Mouse (Mus musculus) right cerebral cortex, postnatal 14 days (tissue): ENCODE data around the gene Soat1.

Experiments used
- DNase-seq: peaks from one replicate; pipeline ENCODE4 v3.0.0; 2022

The Soat1 gene

DNA sequence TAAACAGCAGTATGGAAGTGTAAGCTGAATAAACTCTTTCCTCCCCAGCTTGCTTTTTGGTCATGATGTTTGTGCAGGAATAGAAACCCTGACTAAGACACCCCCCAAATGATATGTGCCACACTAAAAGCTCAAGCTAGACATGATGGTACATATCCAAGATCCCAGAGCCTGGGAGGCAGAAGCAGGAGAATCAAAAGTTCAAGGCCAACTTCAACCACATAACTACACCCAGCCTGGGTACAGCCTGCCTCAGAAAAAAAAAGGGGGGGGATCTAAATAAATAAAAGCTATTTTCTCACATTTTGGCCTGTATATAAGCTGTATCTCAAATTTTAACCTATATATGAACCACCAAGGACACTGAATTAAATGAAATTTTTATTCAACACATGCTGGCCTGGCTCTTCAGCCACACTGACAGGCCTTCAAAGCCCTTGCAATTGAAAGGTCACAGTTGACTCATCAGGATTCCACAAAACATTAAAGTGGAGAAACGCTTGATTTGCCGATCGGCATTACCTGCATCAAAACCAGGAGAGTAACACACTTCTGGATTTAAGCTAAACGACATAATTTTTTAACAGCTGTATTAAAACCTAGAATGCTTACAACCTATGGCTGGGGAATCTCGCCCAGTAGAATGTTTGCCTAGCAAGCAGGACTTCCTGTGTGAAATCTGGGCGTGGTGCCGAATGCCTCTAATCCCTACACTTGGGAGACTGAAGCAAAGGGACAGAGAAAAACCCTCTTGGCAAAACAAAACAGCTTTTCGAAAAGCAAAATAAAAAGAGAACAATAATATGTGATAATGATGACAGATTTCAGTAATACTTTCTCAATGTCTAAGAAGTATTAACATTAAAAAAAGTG lies 9.9 kb downstream of the Soat1 start:
- no peak for DNase-seq

DNA sequence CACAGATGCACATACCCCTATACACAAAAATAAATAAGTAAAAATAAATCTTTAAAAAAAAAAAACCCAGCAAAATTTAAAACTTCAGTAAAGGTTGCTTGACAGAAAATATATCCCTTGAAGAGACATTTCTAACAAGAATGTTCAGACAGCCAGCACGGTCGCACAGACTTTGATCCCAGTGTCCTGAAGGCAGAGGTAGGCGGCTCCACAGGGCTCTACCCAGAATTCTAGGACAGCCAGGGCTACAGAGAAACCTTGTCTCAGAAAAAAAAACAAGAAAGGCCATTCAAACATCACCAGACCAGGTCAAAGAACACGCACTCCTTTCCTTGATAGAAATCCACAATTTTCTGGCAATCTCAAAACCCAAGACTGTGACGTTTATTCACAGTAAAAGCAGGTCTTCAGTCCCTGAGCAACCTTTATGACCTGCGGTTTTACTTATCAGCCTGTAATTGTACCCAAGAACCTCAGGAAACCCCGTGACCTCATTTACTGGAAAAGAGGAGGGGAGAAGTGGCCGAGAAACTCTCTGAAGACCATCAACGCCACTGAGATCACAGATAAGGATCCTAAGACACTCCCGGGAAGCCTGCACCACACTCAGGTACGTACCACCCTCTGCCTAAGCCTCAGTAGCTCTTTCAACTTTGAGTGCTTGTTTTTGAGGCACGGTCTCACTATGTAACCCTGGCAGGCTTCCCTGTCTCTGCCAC lies 11.7 kb downstream of the Soat1 start:
- DNase-seq, result no peak

DNA sequence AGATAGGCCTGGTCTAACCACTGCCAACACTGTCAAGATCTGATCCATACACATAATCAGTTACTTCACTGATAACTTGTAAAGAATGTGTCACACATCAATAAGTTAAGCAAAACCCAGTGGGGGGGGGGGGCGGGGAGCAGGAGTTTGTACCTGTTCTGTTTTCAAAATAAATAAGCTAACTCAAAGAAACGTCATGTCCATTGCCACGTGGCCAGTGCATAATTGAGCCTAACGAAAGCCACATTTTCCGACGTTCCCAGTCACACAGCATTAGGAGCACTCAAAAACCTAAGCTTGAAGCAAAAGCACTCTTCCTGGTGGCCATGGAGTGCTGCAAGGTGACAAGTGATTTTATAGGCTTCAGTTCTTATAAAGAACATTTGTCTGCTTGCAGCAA lies 13.1 kb downstream of the Soat1 start:
- no peak for DNase-seq

DNA sequence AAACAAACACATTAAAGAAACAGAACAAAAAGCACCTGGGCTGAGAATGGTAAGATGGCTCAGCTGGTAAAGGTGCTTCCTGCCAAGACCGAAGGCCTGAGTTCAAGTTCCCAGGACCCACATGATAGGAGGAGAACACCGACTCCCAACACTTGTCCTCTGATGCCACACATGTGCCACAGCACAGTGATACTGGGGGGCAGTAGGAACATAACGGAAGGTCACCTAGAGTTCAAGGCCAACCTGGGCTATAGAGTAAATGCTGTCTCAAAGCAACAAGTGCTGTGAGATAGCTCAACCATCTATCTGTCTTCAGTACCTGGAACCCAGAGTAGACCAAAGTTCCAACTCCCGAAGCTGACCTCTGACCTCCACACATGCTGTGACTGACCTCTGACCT lies 13.9 kb downstream of the Soat1 start:
- no peak for DNase-seq

DNA sequence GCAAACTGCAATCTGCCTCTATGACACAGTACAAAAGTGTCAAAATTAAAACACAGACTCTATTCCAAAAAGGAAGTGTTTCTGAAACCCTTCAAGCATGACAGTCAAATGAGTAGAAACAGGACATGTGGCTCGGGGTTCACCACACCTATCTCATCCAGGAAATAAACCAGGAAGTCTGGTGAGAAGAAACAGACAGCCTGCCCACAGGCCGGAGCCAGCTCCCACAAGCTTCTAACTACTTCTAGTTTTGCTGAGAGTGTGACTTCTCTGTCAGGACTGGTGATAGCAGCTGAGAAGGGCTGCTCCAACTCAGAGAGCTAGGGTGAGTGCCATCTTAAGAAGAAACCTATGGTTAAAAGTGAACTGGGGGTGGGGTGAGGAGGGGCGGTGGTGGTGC lies 14.4 kb downstream of the Soat1 start:
- no peak for DNase-seq

DNA sequence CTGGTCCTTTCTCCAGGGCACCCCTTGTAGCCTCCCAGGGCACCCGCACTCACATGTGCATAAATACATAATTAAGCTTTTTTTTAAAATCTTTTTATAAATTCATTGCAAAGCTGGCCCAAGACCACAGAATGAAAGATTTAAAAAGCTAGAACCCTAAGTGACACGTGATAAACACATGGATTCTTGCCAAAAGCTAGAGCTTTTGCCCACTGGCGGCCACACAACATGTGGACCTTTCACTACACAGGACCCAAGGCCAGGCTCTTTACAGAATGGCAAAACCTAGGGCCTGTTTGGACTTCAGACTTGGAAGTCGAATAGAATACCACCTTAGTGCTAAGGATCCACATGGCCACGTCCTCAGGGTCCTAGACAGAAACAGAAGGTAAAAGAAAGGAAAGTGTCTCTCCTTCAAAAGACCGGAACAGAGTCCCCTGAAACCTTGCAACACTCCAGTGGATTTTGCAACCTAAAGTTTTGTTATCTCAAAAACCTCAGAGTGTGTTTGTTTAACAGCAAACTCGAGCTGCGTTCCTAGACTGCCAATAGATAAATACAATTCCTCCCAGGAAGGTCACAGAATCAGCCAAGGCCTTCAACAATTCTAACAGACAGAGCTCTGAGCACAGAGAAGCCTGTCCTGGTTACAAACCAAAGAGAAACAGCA lies 15.6 kb downstream of the Soat1 start:
- DNase-seq, result no peak

DNA sequence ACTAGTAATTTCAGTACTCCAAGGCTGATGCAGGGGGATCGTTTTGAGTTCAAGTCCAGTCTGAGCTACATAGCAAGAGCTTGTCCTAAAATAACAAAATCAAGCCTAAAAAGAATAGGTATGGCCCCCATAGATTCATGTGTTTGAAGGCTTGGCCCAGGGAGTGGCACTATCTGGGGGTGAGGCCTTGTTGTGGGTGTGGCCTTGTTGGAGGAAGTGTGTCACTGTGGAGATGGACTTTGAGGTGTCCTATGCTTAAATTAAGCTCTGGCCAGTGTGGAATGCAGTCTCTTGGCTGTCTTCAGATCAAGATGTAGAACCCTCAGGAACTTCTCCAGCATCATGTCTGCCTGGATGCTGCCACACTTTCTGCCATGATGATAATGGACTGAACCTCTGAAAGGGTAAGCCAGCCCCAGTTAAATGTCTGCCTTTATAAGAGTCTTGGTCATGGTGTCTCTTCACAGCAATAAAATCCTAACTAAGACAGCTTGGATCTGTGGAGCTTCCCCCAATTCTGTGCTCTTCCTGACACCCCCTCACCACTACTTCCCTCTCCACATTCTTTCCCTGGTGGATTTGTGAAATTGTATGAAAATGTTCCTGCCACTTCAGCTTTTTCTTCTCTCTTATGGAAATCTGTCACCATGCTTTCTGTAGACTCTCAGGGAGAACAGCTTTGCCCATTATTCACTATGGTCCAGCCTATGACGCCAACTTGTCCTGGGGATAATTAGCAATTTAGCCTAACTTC lies 18.9 kb downstream of the Soat1 start:
- no peak for DNase-seq

DNA sequence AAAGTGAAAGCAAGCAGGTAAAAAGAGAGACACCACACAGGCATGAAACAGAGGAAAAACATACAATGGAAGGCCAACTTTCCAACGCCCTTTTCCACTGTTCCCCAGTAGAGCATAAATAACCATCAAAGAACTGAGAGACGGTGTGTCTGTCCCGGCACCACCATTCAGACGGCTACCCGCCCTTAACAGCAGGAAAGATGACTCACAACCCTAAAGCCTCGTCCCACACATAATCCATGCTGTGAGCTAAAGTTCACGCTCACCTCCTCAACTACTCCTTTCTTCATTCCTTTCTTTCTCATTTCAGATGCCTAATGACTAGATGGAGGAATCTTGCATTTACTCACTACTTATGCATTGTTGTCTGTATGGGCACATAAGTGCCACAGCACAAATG lies 19.7 kb downstream of the Soat1 start:
- no peak for DNase-seq

DNA sequence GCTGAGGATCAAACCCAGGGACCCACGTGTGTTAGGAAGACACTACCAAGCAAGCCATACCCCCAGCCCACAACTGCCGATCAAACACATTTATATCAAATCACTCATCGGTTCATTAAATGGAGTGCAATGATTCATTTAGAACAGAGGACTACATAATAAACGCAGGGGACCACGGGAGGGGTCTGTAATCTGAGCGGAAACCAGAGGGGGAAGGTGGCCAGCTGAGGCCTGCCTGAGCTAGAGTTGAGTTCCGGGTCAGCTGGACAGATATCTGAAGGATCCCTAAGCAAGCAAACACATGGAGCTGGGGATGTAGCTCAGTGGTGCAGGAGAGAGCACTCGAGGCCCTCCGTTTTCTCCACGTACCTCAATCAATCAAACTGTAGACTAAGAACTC lies 20.3 kb downstream of the Soat1 start:
- DNase-seq, result no peak

DNA sequence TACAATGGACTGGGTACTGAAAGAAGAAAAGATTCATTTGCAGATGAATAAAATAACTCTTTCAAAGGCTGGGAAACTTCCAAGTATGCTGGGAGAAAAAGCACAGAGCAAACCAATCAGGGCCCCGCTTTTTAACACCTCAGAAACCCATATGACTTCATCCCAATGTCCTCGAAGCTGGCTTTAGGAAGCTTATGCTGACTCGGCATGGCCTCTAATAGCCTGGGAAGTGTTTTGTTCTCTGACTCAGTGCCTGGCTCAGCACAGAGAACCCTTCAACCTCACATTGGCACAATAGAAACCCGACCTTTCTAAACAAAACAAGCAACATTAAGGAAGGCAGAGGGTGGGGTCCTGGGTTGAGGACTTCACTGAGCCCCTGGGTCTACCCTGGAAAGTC lies 23.7 kb downstream of the Soat1 start:
- DNase-seq, result no peak

DNA sequence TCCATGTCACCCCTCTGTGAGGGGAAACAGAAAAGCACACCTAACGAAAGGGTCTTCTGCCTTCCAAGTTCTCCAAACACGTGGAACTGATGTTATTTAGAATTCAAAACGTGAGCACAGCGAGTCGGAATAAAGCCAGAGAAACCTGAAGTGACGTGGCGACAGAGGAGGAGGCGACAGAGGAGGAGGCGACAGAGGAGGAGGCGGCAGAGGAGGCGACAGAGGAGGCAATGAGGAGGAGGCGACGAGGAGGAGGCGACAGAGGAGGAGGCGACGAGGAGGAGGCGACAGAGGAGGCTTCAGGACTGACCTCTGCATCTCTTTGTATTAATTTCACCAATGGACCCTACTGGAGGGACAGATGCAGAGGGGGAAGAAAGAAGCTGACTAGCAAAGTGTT lies 24.4 kb downstream of the Soat1 start:
- no peak for DNase-seq

DNA sequence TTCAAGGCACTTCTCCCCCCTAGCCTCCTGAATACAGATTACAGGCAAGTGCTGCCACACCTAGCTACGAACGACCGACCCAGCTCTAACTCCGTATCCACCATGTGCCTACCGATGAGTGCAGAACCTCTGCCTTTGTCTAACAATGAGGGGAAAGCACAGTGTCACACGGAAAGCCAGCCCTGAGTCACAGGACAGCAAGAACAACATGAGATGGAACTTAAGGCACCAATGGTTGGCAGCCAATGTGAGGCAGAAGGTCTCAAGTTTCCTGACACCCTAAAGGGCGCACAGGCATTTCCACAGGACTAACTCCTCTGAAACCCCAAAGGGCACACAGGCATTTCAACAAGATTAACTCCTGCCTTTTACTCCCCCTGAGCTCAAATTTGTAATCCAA lies 25.0 kb downstream of the Soat1 start:
- DNase-seq, result no peak

DNA sequence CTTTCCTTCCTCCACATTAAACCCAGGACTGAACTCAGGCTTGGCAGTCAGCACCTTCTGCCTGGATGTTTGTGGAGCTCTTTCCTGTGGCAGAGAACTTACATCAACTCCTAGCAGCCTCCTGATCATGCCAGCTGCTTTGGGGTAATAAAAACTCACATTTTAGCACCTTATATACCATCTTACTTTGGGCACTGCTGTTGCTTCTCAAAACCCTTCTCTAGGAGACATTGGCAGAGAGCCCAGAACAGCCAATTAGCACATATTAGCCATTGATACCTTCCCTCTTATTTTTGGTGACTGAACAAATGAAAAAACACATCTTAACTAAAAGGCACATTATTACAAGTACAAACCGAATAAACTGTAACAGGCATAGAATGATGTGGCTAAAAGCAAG lies 29.1 kb downstream of the Soat1 start:
- no peak for DNase-seq

DNA sequence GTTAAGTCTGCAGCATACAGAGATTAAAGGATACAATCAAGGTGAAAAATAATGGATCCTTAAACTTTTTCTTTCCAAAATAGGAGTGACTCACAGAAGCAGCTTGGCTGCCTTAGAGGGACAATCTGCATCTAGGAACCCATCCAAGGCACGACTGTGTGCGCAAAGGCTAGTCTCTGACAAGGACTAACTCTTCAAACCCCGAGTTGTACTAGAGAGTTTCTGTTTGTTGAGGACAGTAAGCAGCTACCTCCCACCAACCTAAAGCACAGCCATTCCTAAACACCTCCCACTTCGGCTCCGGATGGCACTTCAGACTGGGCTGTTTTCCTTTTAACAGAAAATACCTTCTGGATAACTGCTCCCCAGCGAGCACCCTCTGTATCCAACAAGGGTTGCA lies 31.4 kb downstream of the Soat1 start:
- no peak for DNase-seq

DNA sequence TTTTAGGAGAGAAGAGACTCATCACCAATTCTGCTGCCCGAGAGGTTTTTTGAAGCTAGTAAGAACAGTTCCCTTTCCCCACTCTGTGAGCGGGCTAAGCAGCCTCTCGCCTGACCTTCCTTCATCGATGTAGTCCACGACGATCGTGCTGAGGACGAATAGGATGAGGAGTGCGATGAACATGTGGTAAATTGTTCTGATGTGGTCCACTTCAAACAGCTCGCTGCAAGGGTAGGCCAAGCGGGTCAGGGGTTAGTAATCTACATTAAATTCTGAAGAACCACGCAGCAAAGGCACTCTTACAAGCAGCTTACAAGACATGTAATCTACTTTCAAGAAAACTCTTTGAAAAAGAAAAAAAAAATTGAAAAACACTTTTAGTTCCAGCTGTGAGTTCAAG lies 31.9 kb downstream of the Soat1 start:
- DNase-seq, result no peak

DNA sequence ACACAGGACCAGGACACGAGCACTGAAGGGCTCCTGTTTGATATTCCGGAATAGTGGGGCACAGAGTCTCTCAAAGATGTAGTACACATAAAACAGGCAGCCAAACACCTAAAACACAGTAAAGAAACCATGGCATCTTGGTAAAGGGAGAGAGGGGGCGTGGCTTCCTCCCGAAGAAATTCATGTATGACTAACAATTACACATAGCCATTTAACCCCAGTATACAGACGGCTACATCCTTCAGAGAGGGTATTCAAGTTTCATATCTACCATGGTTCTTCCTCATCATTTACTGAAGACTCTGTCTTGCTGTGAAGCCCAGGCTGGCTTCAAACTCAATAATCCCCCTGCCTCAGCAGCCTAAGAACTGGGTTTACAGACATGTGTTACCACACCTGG lies 36.4 kb downstream of the Soat1 start:
- no peak for DNase-seq

DNA sequence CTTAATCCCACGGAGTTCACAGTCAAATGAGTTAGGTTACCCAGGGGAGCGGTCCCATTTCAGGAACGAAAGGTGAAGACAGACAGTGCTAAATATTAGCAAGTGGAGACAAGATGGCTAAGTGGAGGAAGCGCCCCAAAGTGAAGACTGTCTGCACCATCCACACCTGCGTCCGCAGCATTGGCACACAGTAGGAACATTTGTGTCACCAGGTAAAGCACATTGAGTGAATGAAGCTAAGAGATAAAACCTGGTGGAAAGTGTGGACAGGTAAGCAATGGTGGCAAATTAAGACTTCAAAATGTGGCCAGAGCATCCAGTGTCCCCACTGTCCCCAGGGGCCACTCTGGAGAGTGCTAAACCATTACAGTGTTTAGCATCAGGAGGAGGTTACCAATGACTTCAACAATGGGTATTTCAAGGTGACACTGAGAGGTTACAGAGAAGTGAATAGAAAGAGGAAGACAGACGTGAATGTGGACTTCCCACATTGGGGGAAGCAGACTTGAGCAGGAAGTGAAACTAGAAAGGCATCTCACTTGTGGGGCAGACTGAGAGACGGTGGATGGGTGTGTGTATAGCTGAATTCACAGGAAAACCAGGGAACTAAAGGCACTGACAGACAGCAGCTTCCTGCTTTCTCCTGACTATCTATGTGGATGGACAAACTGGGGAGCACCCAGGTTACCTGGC lies 37.0 kb downstream of the Soat1 start:
- no peak for DNase-seq

DNA sequence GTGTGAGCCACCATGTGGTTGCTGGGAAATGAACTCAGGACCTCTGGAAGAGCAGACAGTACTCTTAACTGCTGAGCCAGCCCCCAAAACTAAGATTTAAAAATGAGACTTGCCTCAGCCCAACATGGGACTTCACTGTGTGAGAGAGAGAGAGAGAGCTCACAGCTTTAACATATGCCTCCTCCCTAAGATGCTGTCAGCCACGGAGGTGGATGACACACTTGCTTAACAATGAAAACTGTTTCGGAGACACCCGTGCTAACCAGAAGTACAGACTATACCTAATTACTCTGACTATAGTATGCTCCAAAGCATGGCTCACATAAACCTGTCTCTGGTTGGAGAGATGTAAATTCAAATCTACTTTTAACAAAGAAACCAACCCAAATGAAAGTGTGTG lies 40.6 kb downstream of the Soat1 start:
- DNase-seq, result no peak

DNA sequence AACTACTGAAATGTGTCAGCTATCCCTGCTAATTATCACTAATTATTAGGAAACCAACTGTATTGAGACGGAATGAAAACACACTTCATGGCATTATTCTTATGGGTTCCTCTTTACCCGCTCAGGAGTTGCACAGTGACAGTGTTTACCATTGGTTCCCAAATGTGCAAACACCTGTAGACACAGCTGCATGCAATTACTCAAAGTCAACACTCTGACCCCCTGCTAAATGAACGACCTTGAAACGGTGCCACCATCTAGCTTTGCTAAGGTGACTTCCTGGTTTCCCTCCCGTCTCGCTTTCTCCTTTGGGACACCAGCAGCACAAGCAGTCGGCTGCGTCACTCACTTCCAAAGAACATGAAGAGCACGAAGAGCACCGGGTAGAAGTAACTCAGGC lies 41.6 kb downstream of the Soat1 start:
- DNase-seq, result no peak

DNA sequence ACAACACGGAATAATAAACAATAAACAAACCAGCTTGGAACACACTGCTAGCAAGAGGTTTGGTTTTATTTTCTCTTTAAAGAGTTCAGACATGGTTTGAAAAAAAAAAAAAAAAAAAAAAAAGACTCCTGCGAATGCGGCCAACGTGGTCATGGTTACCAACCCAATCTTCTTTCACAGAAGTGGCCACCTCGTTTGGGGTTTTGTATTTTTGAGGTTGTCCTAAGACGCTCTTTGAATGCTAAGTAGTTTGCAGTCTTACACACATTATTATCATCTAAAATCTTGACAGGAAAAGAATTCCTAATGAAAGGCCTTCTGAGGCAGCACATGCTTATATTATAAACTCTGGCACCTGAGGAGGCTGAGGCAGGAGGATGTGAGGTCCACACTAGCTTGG lies 45.7 kb downstream of the Soat1 start:
- DNase-seq, result no peak

DNA sequence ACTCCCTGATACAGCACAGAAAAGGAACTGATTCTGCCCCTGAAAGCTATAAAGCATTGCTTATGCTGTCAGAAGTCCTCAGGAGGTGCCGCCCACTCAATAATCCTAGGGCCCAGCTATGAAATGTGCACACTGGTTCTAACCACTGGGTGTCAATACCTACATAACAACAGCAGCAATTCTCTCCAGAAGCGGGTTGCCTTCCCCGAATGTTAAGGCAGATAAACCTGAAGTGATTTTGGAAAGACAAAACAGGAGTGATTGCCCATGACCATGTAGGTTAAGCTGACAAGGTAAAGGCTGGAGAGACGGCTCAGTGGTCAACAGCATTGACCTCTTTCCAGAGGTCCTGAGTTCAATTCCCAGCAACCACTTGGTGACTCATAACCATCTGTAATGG lies 48.4 kb downstream of the Soat1 start:
- no peak for DNase-seq

DNA sequence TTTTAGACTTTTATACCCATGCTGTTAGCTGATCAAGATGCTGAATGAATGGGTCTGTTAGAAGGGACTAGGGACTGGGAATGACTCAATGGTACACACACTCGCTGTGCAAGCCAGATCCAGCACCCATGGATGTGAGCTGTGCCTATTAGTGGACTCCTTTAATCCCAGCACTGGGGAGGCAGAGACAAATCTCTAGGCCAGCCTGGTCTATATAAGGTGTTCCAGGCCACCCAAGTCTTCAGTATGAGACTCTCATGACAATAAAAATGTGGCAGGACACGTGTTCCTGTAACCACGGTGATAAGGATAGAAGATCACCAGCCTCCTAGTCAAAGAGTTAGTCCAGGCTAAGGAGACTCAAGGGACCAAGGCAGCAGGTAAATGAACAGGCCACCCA lies 50.1 kb downstream of the Soat1 start:
- DNase-seq, result no peak

DNA sequence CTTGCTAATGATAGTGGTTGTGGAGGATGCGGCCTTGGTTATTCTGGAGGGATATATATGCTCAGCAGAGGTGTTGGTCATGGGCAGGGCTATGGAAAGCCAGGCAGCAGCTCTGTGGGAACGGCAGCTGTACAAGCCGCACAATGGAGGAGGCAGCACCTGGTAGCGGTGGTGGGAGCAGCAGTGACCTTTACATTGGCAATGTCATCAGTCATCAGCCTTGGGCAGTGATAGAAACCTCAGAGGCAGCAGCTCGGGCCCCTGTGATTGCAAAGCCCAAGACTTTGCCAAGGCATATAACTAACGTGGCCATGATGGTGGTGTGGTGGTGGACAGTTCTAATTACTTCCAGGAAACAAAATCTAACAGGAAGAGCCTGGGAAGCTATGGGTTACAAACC lies 50.6 kb downstream of the Soat1 start:
- no peak for DNase-seq
